Mouse (Mus musculus) kidney, adult 2 months (tissue): ENCODE results near the gene Rnf43. TPM values are rescaled to one million over a fixed set of nuclear protein-coding genes. Genes with fewer than 3 reads are reported as not detected.

ENCODE experiments used
- DNase-seq: peaks from one replicate; pipeline ENCODE4 v3.0.0; 2021
- H3K27ac ChIP-seq: fragments of 200-500 bp; 2 replicates; pipeline ENCODE4 v1.5.1; 2012; ENCODE audit warnings: low read depth, low read length, control low read depth, inconsistent platforms; ENCODE audit not compliant: insufficient read depth
- H3K27me3 ChIP-seq: fragments of 200-500 bp; replicated peaks from 2 replicates; pipeline ENCODE4 v1.6.1; 2012; ENCODE audit warnings: mild to moderate bottlenecking, moderate library complexity, low read length, inconsistent platforms; ENCODE audit not compliant: control insufficient read depth, insufficient read depth
- H3K36me3 ChIP-seq: fragments of 200-500 bp; 2 replicates; pipeline ENCODE4 v1.6.1; 2012; ENCODE audit warnings: mild to moderate bottlenecking, moderate library complexity, low read length, inconsistent platforms; ENCODE audit not compliant: control insufficient read depth, insufficient read depth
- H3K4me1 ChIP-seq: fragments of 200-500 bp; 2 replicates; pipeline ENCODE4 v1.6.1; 2011; ENCODE audit warnings: low read length; ENCODE audit not compliant: control insufficient read depth, insufficient read depth
- H3K4me3 ChIP-seq: fragments of 200-500 bp; 2 replicates; pipeline ENCODE4 v1.5.1; 2011; ENCODE audit warnings: mild to moderate bottlenecking, low read depth, low read length, control low read depth; ENCODE audit not compliant: insufficient read depth
- CTCF ChIP-seq: fragments of 200-500 bp; conservative IDR thresholded peaks from 2 replicates; pipeline ENCODE4 v1.5.1; 2011; ENCODE audit warnings: low read depth, mild to moderate bottlenecking, control low read depth, low read length, moderate library complexity, mixed read lengths; ENCODE audit not compliant: insufficient read depth, insufficient read length
- POLR2A ChIP-seq: fragments of 200-500 bp; IDR thresholded peaks from one replicate; pipeline ENCODE4 v1.6.1; 2011; ENCODE audit warnings: low read depth, low read length, control low read depth
- WGBS: fragments of 180-500 bp; shearing (Covaris S2); methylation state at CpG from one replicate; pipeline ENCODE4 v1.1.7; 2018; 5-methylcytosine and 5-hydroxymethylcytosine counted together
- polyA plus RNA-seq: library from polyadenylated mRNA; depleted of rRNA; stranded (reverse); fragments of >200 nt; gene quantifications from 2 replicates; pipeline ENCODE4 v1.2.3, GENCODE M21; 2012

Rnf43 gene
- polyA plus RNA-seq, 1 experiment = 4.0 TPM

GRCm38 (mm10) chr11:87750043-87750421 lies 87.5 kb downstream of the Rnf43 start:
- no peak for TF ChIP-seq CTCF
- no peak for TF ChIP-seq POLR2A
- no peaks in the 10 kb centered on the region for H3K4me1 ChIP-seq
- H3K27ac ChIP-seq = peak overlapping the region; percentile 63; the same call in 1 of the 2 replicates
- no peak for DNase-seq
- H3K4me3 ChIP-seq = no peak overlapping the region
- no peaks in the 10 kb centered on the region for H3K36me3 ChIP-seq
- WGBS = 76% methylated on average over 11 of the region's 11 CpGs
- no peaks in the 10 kb centered on the region for H3K27me3 ChIP-seq

- no peaks in the 10 kb centered on the region for H3K27me3 ChIP-seq
- no peak overlapping the region for H3K27ac ChIP-seq
- no peak for DNase-seq
- TF ChIP-seq CTCF (no peak), POLR2A (no peak)
- H3K36me3 ChIP-seq = no peaks in the 10 kb centered on the region
- 75% methylated on average over 3 of the region's 3 CpGs for WGBS
- no peak overlapping the region for H3K4me3 ChIP-seq
- H3K4me1 ChIP-seq = no peaks in the 10 kb centered on the region
These were observed 88.0 kb downstream of the Rnf43 start for GRCm38 (mm10) chr11:87750521-87750920.

GRCm38 (mm10) chr11:87751031-87751430 lies 88.5 kb downstream of the Rnf43 start:
- H3K36me3 ChIP-seq = no peaks in the 10 kb centered on the region
- H3K27me3 ChIP-seq = no peaks in the 10 kb centered on the region
- 78% methylated on average over 8 of the region's 8 CpGs for WGBS
- no peak for DNase-seq
- 0 out of 2 replicates have a peak overlapping the region, but pooled peaks have one; percentile 0 for H3K27ac ChIP-seq
- no peak overlapping the region for H3K4me3 ChIP-seq
- no peaks in the 10 kb centered on the region for H3K4me1 ChIP-seq
- no peak for TF ChIP-seq CTCF
- TF ChIP-seq POLR2A = no peak

DNA sequence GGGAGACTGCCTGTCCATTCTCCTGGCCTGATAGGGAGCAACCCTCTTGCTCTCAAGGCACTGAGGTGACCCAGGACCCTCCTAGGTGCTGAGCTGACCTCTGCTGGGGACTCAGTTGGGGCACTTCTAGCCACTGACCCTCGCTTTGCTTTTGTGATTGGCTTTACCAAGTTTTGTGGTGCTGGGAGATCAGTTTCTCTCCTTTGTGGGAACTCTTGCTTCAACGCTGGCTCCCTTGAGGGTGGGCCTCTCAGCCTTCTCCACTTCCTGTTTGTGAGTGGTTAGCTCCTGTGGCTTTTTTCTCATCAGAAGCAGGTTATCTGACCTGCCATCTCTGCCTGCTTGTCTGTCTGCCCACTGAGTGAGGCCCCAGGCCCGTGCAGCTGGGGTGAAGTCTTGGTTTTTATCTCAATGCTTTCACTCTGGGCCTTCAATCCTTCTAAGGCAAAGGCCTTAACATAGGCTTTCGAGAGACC lies 89.0 kb downstream of the Rnf43 start:
- Histone ChIP-seq H3K36me3 (no peaks in the 10 kb centered on the region), H3K27me3 (no peaks in the 10 kb centered on the region), H3K4me1 (no peaks in the 10 kb centered on the region), H3K4me3 (no peak overlapping the region), H3K27ac (0 out of 2 replicates have a peak overlapping the region, but pooled peaks have one; percentile 0)
- no peak for TF ChIP-seq POLR2A
- no peak for TF ChIP-seq CTCF
- no peak for DNase-seq
- 71% methylated on average over 4 of the region's 4 CpGs for WGBS

- no peak overlapping the region for H3K4me3 ChIP-seq
- H3K36me3 ChIP-seq = no peaks in the 10 kb centered on the region
- H3K27ac ChIP-seq = no peak overlapping the region
- no peak for DNase-seq
- WGBS = 78% methylated on average over 1 of the region's 1 CpGs
- no peaks in the 10 kb centered on the region for H3K4me1 ChIP-seq
- H3K27me3 ChIP-seq = no peaks in the 10 kb centered on the region
- TF ChIP-seq POLR2A (no peak), CTCF (no peak)
These were observed 89.8 kb downstream of the Rnf43 start for GRCm38 (mm10) chr11:87752307-87752706.

DNA sequence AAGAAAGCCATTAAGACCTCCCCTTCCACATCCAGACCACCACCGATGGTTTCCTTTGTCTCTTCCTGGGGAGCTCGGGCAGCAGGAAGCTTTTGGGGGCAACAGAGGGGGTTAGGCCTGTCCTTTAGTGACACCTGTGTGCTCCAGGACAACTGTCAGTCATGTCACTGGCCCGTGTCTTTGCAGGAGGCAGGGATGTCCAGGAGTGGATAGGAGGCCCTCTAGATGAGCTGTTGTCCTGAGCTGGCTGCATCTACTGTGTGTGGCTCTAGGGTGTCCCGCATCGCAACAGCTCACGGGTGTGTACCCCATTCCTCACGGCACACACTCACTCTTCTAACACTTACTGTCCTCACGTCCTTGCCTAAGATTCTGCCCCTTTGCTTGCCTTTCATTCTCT lies 90.7 kb downstream of the Rnf43 start:
- WGBS = 83% methylated on average over 8 of the region's 8 CpGs
- Histone ChIP-seq H3K36me3 (no peaks in the 10 kb centered on the region), H3K27ac (no peak overlapping the region), H3K4me3 (no peak overlapping the region), H3K27me3 (no peaks in the 10 kb centered on the region), H3K4me1 (no peaks in the 10 kb centered on the region)
- TF ChIP-seq CTCF (no peak), POLR2A (no peak)
- no peak for DNase-seq

DNA sequence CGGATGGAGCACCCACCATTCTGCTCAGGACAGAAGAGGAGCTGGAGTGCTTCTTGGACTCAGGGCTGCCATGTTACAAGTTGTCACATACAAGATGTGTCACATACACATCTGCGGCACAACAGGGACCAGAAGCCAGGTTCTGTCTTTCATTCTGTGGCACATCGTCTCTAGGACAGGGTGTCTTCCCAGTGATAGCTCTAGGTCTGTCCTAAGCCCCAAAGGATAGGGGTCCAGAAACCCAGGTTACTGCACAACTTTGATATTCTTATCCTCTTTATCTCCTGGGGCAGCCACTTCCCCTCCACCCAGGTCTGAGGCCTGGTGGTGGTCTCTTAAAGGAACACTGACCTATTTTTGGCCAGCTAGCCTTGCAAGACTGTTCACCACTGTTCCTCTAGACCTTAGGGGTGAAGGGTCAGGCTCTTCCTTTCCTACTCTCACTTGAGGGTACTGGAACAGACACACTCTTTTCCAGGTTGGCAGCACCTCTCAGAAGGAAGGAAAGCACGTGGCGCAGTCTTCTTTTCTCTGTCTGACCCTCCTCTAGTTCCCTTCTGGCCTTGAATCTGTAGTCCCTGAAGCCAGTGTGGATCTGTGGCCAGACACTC lies 91.5 kb downstream of the Rnf43 start:
- Histone ChIP-seq H3K27ac (no peak overlapping the region), H3K4me3 (no peak overlapping the region), H3K27me3 (no peaks in the 10 kb centered on the region), H3K4me1 (no peaks in the 10 kb centered on the region), H3K36me3 (no peaks in the 10 kb centered on the region)
- WGBS = 87% methylated on average over 5 of the region's 5 CpGs
- TF ChIP-seq CTCF = no peak
- DNase-seq = no peak
